Mouse (Mus musculus) neutrophil, adult 5-6 weeks (primary cell): ENCODE measurements around the gene Zgrf1. TPM values are rescaled to one million over a fixed set of nuclear protein-coding genes. Genes with fewer than 3 reads are reported as not detected.

Experiments
- ATAC-seq: fragments of 151-379, 151-347 bp; 2 replicates; pipeline ENCODE4 v1.8.0; 2017; ENCODE audit warnings: mild to moderate bottlenecking, moderate TSS enrichment; ENCODE audit not compliant: insufficient number of reproducible peaks, poor library complexity, low FRiP score, severe bottlenecking; ENCODE audit errors: extremely low read depth
- total RNA-seq: library from RNA; stranded (forward); fragments of 200-1000 nt; gene quantifications from 2 replicates; pipeline ENCODE4 v1.2.3, GENCODE M21; 2017

Zgrf1 gene
- total RNA-seq, 1 experiment from 2014 or later = 4.5 TPM

DNA sequence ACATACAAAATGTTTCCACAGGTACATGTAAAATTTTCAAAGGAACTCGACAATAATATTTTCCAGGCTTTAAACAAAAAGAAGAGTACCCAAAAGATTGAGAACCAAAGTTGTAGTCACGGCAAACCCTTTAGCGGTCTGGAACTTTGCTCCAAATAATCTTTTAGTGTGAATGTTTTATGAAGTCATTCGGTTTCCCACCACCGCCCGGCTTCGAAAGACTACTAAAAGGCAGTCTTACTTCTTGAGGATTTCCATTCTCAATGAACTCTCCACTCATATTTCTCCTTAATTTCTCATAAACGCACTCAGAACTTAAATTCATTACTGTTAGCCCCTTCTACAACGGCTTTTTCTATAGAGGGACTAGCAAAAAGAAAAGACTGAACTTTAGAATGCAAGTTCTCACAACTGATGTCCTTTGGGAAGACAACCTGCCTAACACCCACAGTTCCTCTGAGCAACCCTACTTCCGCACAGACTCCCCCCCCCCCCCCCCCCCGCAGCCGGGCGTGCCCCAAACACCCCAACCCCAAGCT is 786 bp upstream of the Zgrf1 start:
- ATAC-seq = no peak

DNA sequence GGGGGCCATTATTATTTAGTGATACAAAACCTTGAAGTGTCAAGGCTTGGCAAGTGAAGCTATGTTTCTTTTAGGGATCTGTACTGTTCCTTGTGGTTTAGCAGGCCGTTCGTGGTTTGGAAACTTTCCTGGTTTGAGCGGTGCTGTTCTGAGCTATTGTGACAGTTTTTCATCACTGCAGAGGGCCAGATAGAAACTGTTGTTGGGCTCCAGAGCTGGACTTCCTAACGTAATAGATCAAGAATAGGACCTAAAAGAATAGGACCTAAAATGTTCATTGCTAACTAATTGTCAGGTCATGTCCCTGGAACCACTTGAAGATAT is 393 bp downstream of the Zgrf1 start:
- ATAC-seq = no peak

DNA sequence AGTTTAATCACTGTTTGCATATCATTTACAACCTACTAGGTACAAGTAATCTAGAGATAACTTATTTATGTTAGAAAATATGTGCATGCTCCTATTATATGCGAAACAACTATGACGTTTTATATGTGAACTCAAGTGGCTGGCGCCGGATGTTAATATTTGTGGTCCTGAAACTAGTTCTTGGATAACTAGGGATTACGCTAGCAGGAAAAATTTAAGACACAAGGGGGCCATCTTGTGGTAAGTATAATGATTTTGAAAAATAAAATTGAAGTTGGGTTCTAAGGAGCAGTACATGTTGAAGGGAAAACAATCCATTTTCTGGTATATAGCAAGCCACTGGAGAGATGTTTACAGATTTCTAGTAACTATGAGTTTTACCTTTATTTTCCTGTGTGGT is 1.4 kb downstream of the Zgrf1 start:
- ATAC-seq = no peak

DNA sequence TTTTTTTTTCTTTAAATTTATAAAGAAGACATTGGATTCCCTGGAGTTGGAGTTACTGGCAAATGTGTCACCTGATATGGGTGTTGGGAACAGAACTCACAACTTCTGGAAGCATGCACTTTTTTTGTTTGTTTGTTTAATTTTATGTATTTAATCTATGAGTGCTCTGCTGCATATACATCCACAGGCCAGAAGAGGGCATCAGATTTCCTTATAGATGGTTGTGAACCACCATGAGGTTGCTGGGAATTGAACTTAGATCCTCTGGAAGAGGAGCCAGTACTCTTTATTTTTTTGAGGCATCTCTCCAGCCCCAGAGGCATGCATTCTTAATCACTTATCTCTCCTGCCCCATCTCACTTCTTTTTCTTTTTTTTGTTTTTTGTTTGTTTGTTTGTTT is 4.9 kb downstream of the Zgrf1 start:
- ATAC-seq = no peak

DNA sequence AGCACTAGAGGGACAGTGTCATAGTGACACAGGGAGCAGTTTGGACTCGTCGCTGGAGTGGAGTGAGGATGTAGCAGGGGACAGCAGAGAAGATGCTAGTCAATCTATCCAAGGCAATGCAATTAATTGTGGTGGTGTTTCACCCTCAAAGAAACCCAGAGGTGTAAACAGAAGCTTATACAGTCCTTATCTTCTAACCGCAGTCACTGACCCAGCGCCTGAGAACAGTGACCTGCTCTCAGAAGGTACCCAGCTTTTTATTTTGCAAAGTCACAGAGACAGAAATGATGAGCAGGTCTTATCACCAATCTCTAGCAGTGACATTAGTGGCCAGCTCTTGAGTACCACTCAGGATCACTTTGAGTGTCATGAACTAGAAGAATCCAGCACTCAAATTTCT is 9.7 kb downstream of the Zgrf1 start:
- no peak for ATAC-seq

DNA sequence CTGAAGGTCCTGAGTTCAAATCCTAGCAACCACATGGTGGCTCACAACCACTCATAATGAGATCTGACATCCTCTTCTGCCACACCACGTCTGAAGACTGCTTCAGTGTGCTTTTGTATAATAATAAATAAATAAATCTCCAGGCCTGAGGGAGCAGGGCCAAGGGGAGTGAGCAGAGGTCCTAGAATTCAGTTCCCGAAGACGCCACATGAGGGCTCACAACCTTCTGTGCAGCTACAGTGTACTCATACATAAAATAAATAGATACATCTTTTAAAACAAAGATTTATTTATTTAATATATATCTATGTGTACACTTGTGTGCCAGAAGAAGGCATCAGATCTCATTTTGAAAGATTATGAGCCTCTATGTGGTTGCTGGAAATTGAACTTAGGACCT is 11.8 kb downstream of the Zgrf1 start:
- ATAC-seq = no peak

DNA sequence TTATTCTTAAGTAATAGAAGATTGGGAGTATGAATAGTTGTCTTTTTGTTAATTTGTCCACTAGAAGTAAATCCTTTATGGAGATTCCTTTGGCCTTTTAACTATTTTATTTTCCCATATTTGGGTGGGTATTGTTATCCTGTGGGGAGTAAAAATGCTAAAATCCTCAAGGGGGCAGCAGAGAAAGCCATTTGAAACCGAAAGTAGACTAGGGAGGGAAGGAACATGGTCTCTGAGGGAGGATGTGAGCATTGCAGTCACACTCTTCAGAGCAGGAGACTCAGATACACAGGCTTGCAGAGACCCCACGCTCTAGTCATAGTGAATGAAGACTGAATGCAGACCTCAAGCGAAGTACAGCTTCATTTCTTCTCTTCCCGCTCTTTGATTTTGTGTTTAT is 19.3 kb downstream of the Zgrf1 start:
- peak; percentile 95 for ATAC-seq

DNA sequence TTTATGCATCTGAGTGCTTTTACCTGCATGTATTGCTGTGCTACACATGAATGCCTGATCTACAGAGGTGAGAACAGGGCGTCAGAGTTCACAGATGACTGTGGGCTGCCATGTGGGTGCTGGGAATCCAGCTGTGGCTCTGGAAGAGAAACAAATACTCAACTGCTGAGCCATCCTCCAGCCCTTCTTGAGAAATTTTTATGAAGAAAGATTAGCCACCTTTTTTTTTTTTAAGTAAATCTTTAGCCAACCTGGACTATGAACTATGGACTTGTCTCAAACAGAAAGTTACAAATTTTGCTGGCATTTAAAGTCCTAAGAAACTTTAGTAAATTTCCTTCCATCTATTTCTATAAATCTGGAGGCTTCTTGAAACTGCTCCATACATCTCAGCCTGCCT is 43.8 kb downstream of the Zgrf1 start:
- no peak for ATAC-seq

DNA sequence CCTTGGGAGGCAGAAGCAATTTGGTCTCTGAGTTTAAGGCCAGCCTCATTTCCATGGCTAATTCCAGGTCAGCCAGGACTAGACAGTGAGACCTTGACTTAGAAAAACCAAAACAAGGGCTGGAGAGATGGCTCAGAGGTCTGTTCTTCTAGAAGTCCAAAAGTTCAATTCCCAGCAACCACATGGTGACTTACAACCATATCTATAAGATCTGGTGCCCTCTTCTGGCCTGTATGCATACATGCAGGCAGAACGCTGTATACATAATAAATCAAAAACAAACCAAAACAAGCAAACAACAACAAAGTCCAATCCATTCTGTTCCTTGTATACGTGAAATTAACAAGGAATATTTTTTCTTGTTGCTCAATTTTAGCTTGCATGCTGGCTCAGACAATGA is 54.8 kb downstream of the Zgrf1 start:
- ATAC-seq = no peak

DNA sequence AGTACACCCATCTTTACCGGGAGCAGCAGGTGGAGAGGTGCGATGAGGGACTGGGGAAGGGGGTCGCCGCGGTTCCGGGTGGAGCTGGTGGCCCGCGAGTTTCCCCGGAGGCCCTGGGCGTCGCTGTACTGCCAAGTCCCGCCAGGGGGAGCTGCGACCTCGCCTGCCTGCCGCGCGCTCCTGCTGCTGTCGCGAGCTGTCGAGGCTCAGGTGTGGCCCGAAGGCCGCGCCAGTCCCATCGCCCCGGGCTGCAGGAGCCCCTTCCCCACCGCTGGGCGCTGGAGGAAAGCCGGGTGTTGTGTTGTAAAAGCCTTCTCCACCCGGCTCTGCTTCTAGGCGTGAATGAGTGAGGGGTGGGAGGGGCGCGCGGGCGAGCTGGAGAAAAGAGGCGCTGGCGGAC is 72.0 kb downstream of the Zgrf1 start:
- peak; percentile 86 for ATAC-seq

DNA sequence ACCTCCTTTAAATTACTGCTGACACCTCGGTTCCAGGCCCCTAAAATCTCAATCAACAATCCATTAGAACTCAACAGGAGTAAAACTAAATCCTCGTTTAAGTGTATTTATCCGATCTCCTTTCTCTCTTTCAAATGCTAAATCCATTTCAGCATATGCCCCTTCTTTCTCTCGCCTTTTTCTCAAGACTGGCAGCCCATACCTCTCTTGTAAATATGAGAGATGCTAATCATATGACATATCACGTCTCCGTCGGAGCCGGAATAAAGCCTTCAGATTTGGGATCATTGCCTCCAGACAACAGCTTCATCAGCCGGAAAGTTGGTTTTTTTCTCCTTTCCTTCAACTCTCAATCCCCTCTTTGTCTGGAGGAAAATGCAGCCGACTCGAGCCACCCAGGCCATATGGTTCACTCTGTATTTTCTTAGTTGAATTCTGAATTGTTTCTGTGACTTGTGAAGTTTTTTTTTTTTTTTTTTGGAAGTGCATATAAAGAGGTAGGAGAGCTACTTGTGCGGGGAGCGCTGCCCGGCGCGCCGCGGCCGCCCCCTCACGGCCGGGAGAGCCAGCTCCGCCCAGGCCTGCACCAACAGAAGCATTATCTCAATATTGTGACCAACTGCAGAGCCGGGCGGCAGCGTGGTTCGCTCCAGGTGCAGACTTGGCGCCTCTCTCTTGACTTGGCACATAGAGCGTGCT is 72.6 kb downstream of the Zgrf1 start:
- no peak for ATAC-seq

DNA sequence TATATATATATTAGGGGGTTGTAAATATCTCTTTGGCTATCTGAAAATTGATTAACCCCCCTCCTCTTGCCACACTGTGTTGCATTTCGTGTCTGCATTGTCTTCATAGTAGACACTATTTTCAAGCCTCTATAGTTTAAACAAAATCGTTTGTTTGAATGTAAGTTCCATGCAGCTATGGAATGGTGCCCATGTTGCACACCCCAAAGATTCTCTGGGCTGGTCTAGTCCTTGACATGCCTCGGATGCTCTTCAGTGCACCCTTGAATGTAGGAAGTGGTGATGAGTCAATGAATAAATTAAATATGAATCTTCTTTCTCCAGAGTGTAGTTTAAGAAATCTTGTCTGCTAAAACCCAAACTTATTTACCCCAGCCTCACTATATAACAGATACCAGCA is 73.2 kb downstream of the Zgrf1 start:
- no peak for ATAC-seq

DNA sequence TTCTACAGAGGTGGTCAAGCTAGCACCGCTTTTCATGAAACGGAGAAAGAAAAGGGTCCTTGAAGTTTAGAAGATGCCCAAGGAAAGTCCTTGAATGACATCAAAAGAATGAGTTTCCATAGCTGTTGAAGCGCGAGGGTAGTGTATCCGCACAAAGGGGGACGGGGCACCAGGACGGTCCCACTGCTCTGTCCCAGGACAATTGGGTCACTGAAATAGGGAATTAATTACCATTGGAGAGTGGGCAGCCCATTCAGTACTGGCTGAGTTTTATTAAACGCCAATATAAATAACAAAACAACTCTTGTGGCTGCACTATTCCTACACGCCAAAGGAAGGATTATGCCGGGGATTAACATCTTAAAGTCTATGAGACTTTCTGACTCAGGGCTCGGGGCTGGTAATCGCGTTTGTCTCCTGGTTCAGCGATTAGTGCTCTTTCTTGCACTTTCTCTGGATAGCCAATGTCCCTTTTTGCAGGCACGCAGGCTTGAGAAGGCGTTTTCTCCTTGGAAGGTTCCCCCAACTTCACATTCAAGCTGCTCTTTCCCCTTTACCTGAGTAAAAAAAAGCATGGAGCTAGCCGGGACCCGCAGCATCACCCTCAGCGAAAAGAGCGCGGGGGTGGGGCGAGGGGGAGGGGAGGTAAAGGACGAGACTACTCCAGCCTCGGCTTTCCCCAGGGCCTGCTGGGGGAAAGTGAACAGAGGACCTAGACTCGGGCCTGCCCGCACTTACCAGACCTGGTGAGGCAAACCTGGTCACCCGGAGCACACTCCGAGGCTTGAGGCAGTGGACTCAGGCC is 74.1 kb downstream of the Zgrf1 start:
- ATAC-seq = no peak

DNA sequence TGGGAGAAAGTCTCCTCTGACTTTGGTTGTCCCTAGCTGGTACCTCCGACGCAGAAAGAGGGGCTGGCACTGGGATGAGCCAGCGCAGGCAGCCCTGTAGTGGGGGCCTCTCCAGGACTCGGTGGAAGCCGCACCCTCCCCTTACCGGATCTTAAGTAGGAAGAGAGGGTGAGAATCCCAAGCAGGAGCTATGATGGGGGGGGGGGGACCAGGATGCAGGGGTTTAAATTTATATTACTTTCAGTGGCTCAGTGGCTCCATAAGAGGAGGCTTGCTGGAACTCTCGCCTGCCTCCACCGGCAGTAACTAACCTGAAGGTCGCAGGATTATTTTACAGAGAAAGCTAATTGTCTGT is 74.6 kb downstream of the Zgrf1 start:
- no peak for ATAC-seq

DNA sequence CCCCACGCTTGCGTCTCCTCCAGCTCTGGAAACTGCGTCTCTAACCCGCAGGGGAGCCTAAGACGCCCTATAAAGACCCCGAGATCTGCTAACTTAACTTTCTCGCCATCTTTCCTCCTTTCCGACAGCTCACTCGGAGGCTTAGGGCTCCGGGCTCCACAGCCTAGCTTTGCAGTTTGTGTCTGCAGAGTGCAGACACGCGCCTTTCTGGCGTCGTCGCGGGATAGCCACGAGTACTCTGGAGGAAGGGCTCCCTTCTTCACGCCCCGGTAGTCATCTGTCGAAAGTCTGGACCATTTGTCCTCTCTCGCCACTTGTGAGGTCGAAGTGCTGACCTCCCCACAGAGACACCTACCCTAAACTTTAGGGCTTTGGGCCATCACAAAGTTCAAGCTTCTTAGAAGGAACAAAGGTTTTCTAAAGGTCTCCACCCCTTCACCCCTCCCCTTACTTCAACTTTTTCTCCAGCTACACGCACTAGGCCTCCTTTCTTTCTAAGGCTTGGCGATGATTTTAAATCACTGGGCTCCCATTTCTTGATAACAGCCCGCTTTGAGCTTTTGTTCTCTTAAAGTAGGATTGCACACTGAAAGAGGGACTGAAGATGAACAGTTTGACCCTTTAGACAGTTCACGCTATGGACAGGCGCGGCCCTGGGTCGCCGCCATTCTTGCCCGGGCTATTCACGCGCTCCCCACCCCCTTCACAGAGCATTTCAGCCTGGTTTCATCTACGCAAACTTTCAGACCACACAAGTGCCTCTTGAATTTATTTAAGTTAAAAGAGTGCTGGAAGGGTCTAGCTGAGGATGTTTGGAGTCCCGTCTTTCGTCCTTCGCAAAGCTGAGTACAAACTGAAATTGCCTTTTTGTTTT is 75.3 kb downstream of the Zgrf1 start:
- no peak for ATAC-seq

DNA sequence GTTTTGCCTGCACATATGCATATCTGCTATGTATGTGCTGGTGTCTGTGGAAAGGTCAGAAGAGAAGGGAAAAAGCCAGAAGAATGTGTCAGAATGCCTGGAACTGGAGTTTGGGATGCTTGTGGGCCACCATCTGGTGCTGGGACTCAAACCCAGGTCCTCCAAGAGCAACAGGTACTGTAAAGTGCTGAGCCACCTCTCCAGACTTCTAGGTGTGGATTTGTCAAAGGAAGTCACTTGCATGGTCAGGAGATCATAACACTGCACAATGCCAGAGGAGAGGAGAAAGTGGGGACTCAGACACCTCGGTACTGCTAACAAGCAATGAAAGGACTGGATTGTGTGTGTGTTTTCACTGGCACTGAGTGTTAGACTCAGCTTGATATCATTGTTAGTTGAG is 76.9 kb downstream of the Zgrf1 start:
- ATAC-seq = no peak

DNA sequence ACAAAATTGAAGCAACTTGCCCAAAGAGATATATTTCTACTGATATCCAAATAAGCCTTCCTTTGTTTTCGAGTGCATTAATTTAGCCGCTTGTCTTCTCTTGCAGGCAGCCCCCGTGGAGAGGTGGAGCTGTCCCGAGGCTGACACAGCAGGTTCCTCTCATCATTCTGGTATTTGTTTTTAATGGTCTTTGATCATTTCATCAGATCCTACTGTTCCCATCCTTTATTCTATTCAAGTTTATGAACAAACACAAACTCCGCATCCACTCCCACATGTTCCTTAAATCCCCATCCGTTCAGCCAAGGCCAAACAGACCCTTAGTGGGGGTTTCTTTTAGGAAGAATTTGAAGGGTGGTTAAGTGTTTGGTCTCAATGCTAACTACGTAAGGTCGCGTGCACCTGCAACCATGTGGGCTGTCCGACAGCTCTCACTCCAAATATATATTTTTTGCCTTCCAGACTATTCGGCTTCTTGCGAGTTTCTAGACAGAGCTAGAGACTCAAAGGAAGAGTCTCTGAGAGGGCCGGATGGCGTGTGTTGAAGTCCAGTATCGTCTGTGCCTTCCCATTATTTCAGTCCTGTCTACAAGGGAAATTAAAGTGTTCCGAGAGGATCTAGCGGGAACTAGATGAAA is 77.6 kb downstream of the Zgrf1 start:
- ATAC-seq = no peak

DNA sequence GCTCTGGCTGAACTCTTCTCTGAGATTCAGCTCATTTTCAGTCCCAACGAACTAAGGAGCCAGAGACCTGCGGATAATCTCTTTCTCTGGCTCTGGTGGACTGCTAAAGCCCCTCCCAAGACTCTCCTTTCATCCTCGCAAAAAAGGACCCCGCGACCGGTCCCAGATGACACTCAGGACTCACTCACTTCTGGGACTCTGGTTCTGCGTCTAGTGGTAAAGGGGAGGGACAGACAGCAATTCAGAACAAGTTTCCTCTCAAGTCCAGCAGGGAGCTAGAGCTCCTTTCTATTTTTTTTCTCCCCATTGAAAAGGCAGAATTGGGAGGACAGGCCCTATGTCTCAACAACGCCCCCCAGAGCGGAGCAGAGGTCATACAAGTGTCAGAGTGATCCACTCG is 78.3 kb downstream of the Zgrf1 start:
- no peak for ATAC-seq

DNA sequence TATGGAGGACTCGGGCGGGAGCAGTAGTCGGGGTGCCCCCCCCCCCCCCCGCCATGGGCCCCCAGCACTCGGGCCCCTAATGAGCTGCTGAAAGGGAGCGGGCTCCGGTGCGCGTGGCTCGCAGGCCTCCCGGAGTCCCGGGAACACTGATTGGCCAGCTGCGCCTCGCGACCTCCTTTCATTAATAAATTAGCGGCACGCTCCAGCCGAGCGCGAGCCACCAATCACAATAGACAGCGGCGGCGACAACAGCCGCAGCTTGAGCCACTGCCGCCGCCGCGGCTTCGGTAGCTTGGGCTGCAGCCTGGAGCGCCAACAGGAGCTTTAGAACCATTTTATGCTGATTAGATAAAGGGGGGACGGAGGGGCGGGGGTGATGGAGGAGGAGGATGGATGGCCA is 79.2 kb downstream of the Zgrf1 start:
- no peak for ATAC-seq
